Mouse (Mus musculus) brain, embryonic 14.5 days (tissue): ENCODE measurements around the gene Ube3b.

Experiments
- CTCF ChIP-seq: fragments of 200-500 bp; IDR thresholded peaks from 2 replicates; pipeline ENCODE4 v1.5.1; 2012; ENCODE audit warnings: inconsistent platforms, mild to moderate bottlenecking, moderate library complexity, borderline replicate concordance; ENCODE audit not compliant: insufficient read depth, insufficient read length; ENCODE audit errors: extremely low read depth
- POLR2A ChIP-seq: fragments of 200-500 bp; IDR thresholded peaks from 2 replicates; pipeline ENCODE4 v1.6.1; 2012; ENCODE audit warnings: mild to moderate bottlenecking, inconsistent platforms, borderline replicate concordance; ENCODE audit not compliant: poor library complexity, insufficient read depth, insufficient read length, severe bottlenecking; ENCODE audit errors: extremely low read depth

DNA sequence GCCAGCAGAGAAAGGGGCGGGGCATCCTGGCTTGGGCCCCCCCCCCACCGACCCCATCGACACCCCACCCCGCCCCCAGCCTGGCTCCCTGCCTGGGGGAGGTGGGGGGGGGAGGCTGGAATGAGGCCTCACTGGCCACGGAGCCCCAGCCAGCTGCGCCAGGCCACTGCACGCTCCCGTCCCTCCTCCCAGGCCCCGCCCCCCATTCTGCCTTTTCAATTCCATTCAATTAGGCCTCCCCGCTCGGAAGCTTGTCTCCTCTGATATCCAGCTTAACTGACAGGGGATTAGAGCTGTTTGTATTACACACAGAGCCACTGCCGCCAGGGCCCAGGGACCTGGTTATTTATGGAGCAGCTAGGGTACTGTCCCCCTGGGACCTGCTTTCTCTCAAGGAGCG, 87.0 kb downstream of the Ube3b start:
- no peak for TF ChIP-seq POLR2A
- TF ChIP-seq CTCF, result peak; percentile 10; the same call in 1 of the 2 replicates
